Mouse (Mus musculus) thymus, postnatal 0 days (tissue): ENCODE measurements around the gene Olfr323. TPM values are rescaled to one million over a fixed set of nuclear protein-coding genes. Genes with fewer than 3 reads are reported as not detected.

ENCODE experiments used
- DNase-seq: peaks from one replicate; pipeline ENCODE4 v3.0.0-alpha.2; 2015; ENCODE audit warnings: low spot score
- polyA plus RNA-seq: library from polyadenylated mRNA; unstranded; fragments of >200 nt; fragmentation: Nextera tagmentation; extraction: Ambion mirVana; gene quantifications from 2 replicates; pipeline ENCODE4 v1.2.1, GENCODE M21; 2015

Gene Olfr323
- not detected in 2 replicates for polyA plus RNA-seq

DNA sequence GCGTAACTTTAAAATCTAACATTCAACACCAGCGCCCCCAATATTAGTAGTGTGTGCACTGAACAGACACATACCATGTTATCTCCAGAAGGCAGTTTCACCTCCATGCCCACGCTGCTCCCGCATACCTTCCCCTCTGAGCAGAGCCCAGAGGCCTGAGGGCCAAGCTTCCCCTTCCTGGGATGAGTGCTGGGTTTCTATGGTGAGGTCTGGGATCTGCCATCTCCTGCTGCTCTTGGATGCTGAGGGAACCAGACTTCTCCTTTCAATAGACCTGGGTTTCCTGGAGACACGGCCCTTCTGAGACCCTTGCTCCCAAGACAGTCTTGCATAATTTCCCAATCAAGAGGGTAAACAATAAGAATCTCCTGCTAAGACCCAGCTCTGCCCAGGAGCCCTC, at the start of gene Olfr323:
Gene Olfr323 (minus strand): TSS at position 101 of the 400 bp plus-strand sequence.
- DNase-seq = no peak

GRCm38 (mm10) chr11:58671825-58672224, 41.5 kb upstream of the Olfr323 start:
- no peak for DNase-seq

GRCm38 (mm10) chr11:58669252-58669651, 39.0 kb upstream of the Olfr323 start:
- DNase-seq = no peak

DNA sequence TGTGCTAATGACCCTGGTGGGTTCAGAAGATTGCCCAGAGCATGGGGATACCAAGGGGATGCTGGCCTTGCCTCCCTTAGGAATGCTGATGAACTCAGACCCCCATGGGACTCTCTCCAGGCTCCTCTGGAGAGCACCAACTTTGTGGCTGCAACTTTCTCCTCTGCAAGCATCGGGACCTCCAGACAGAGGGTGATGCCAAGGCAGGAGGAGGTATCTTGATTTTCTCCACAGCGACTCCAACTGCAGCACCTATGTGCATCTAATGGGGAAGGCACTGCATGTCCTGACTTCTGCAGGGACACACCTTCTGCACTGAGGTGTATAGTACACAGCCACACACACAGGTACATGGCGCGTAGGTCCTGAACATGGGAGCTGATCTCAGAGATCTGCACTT, 28.3 kb upstream of the Olfr323 start, which contains the start of gene Olfr322:
Gene Olfr322 (plus strand): TSS at position 187 of the 400 bp plus-strand sequence.
- no peak for DNase-seq

DNA sequence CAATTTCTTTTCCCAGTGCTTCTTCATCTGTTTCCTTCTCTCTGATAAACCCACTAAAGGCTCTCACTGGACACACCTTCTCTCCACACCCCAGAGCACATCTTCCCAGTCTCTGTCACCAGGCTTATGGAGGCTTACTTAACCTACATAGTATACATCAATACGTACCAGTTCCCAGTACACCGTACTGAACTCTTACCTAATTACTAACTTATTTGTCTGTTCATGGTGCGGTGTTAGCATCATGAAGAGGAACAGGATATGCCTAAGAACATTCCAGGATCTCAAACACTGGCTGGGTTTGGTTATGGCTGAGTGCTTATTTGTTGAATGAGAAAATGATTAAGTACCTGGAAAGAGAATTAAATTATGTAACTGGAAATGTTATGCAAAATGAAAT, 24.9 kb upstream of the Olfr323 start:
- DNase-seq = no peak

GRCm38 (mm10) chr11:58643350-58643749, 13.0 kb upstream of the Olfr323 start:
- DNase-seq = peak; percentile 74

- DNase-seq = no peak
These were observed 11.5 kb upstream of the Olfr323 start for GRCm38 (mm10) chr11:58641638-58642358.

DNA sequence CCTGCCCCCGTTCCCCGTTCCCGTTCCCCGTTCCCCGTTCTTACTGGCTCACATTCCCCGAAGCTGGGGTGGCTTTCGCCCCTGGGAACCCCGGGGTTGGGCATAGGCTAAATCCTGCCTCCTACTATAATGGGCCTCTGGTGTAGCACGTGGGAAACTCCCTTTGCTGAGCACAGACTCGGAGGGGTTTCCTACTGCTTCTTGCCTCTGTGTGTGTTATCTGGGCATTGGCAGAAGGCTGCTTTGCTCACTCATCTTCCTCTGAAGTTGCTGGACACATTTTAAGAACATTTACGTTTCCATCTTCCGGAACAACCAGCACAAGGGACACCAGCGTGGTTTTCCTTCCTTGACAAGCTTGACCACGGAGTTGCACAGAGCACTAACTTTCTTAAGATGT, 10.8 kb upstream of the Olfr323 start:
- no peak for DNase-seq

GRCm38 (mm10) chr11:58640272-58640867, 10.1 kb upstream of the Olfr323 start, which contains the start of gene Trim58:
Trim58 (plus strand) TSS chr11:58640465.
- DNase-seq = no peak

GRCm38 (mm10) chr11:58638176-58638701, 7.9 kb upstream of the Olfr323 start:
- DNase-seq = no peak

DNA sequence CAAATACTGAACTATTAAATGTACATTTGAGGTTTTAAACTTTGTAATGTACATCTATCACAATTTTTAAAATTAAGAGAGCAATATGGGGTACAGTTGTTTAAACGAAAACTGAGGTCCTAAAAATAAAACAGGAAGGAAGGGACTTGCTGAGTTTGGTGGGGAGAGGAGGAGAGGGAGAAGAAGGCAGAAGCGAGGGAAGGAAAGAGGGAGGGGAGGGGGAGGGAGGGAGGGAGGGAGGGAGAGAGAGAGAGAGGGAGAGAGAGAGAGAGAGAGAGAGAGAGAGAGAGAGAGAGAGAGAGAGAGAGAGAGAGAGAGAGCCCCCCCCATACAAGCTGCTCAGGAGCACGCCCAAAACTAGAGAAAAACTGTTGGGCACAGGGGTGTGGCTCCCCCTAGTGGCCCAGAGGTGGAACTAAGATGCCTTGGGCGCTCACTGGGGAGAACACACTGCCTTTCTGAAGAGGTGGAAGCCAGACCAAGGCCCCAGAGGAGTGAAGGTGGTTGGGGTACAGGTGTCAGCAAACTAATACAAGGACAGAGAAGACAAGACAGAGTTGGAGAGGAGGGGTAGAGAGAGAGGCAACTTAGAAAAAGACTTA, 6.2 kb upstream of the Olfr323 start:
- DNase-seq = peak; percentile 66

GRCm38 (mm10) chr11:58634878-58635277, 4.6 kb upstream of the Olfr323 start:
- no peak for DNase-seq

- no peak for DNase-seq
These were observed 4.2 kb downstream of the Olfr323 start for GRCm38 (mm10) chr11:58626146-58626545.

DNA sequence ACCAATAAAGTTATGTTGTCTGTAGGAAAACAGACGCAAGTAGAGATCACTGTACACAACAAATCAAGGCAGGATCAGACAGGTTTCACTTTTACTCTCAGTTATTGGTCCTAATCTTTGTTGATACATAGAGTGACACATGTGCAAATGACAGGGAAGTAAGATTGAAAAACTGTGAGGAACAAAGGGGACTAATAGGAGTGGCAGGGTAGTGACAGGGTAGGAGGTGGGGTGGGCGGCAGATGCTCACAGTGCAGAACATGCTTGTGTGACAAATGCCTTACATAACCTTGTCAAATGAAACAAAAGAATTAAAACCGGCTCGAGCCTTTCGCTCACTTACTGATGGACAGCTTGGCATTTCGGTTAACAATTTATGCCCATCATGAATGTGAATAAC, 11.5 kb downstream of the Olfr323 start:
- no peak for DNase-seq

DNA sequence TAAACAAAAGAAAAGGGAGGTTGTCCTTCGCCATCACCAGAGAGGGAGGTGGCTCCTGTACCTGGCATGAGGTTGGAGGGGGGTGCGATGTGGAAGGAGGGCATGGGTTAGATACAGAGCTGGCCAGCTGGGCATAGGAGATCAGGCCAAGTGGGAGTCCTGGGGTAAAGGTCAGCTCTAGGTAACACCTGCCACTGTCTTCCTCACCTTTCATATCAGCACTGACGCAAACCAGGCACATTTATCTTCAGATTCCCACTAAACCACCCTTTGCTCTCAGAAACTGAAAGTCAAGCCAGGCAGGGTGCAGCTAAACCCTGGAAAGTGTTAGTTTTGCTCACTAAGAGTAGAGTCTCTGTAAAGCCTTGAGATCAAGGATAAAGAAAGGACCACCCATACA, 11.9 kb downstream of the Olfr323 start:
- DNase-seq = no peak

- DNase-seq = no peak
These were observed 14.3 kb downstream of the Olfr323 start, which contains the start of gene 2210407C18Rik for GRCm38 (mm10) chr11:58615975-58616374. 2210407C18Rik (minus strand) TSS chr11:58616075.

- DNase-seq = no peak
These were observed 15.8 kb downstream of the Olfr323 start for GRCm38 (mm10) chr11:58614526-58614925.

DNA sequence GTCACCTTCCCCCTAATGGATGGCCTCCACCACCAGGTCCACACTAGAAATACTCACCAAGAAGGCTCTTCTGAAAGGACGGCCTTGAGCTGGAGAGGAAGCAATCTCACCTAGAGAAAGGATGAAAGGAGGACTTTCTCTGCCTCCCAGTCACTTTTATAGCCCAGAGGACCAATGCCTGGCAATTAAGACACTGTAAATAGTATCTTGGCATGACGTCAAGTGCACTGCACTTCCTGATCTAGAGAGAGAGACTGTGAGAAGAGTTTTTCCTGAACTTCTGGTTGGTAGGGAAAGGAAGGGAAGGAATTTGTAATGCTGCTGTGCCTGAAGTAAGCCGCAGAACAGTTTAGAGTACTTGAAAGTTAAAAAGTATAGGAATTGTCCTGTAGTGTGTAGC, 16.9 kb downstream of the Olfr323 start:
- DNase-seq = no peak

DNA sequence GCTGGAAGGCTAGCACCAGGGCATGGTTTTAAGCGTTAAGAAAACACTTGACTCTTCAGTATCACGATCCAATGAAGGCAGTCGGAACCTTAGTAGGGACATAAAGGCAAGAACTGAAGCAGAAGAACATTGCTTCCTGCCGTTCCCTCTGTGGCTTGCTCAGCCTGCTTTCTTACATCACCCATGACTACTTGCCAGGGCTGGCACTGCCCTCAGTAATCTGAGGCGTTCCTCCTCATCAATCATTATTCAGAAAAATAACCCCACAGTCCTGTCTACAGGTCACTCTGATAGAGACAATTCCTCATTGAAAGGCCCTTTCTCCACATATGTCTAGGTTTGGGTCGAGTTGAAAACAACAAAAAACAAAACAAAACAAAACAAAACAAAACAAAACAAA, 23.3 kb downstream of the Olfr323 start:
- DNase-seq = no peak

DNA sequence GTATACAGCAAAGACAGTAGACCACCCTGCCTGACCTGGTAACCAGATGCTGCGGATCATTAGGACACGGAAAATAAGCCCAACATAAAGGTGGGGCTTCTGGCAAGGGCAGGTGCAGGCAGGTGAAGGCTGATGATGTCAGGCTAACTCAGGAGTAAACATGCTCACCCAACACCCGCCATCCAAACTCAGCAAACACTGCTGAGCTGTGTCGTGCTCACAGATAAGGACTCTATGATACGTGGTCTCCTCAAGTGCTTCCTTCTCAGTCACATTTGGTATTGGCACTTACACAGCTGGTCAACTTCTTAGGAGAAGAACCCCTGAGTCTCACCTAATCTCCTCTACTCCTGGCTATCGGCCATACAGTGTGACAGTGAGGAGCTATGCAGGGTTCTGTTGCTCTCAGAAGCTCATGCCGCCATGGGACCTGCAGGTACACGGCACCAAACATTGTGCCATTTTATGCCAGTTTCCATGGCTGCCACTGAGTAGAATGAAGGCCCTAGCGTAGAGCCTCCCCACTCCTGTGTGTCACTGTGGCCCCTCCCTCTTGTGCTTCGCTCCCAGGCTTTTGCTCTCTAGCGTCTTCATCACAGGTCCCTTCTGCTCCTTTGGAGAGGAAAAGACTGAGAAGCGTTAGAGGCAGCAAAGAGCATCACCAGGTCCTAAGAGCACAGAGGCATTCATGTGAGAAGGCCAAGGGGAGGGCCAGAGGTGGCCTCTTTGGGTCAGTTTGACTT, 24.0 kb downstream of the Olfr323 start:
- DNase-seq = no peak

- no peak for DNase-seq
These were observed 25.1 kb downstream of the Olfr323 start for GRCm38 (mm10) chr11:58605228-58605627.
